Mouse (Mus musculus): ENCODE measurements around the gene Gap43.
"Not testable (repeated sequence)": the region's sequence is repeated elsewhere in the genome, so short reads cannot be mapped to it uniquely, and the experiment has no call there.

DNA sequence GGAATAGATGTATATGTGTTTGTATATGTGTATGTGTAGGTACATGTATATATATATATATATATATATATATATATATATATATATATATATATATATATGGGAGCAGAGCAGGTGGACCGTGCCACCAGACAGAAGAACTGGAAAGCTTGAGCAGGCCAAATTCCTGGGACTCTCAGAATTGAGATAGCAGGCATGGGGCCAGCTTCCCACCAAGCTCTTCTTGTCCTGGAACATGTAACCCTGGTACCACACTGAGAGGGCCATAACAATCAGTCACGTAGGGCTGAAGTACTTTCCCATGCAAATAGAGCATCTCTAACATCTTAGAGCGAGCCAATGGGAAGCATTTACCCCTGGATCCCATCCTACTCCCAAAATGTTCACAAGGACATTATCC is 96.3 kb downstream of the Gap43 start:
- not testable (repeated sequence) for TF ChIP-seq POLR2A (IDR thresholded peaks at IDR 0.05; ENCODE audit: borderline replicate concordance, extremely low read depth, insufficient read depth, insufficient read length, poor library complexity, severe bottlenecking); CTCF (IDR thresholded peaks at IDR 0.05; ENCODE audit: borderline replicate concordance, extremely low read depth, insufficient read depth, insufficient read length)
